Mouse (Mus musculus) spleen, adult 2 months (tissue): ENCODE data around the gene Mmab. TPM values are rescaled to one million over a fixed set of nuclear protein-coding genes. Genes with fewer than 3 reads are reported as not detected.

ENCODE experiments used
- DNase-seq, 2 experiments: peaks; one replicate each; pipeline versions ENCODE4 v3.0.0 to v3.0.0-alpha.2; 2012 to 2021; ENCODE audit warnings: low spot score in 2 of 2, low read depth in 1 of 2
- H3K27ac ChIP-seq: fragments of 200-500 bp; 2 replicates; pipeline ENCODE4 v1.5.1; 2012; ENCODE audit warnings: low read length, inconsistent platforms; ENCODE audit not compliant: insufficient read depth
- H3K27me3 ChIP-seq: fragments of 200-500 bp; 2 replicates; pipeline ENCODE4 v1.6.1; 2012; ENCODE audit warnings: mild to moderate bottlenecking, moderate library complexity, low read length, inconsistent platforms; ENCODE audit not compliant: control insufficient read depth, insufficient read depth
- H3K36me3 ChIP-seq: fragments of 200-500 bp; 2 replicates; pipeline ENCODE4 v1.6.1; 2012; ENCODE audit warnings: mild to moderate bottlenecking, low read length, inconsistent platforms; ENCODE audit not compliant: control insufficient read depth, insufficient read depth
- H3K4me1 ChIP-seq: fragments of 200-500 bp; 2 replicates; pipeline ENCODE4 v1.6.1; 2011; ENCODE audit warnings: inconsistent platforms; ENCODE audit not compliant: control insufficient read depth, insufficient read depth, insufficient read length
- H3K4me3 ChIP-seq: fragments of 200-500 bp; 2 replicates; pipeline ENCODE4 v1.5.1; 2011; ENCODE audit warnings: mild to moderate bottlenecking, inconsistent platforms; ENCODE audit not compliant: insufficient read depth, insufficient read length; ENCODE audit errors: extremely low read depth
- CTCF ChIP-seq: fragments of 200-500 bp; IDR thresholded peaks from 2 replicates; pipeline ENCODE4 v1.5.1; 2011; ENCODE audit warnings: mild to moderate bottlenecking, inconsistent platforms; ENCODE audit not compliant: insufficient read depth, insufficient read length, insufficient replicate concordance; ENCODE audit errors: extremely low read depth
- POLR2A ChIP-seq: fragments of 200-500 bp; IDR thresholded peaks from 2 replicates; pipeline ENCODE4 v1.6.1; 2011; ENCODE audit warnings: low read depth, low read length, inconsistent platforms
- WGBS: fragments of 180-500 bp; shearing (Covaris S2); methylation state at CpG from one replicate; pipeline ENCODE4 v1.1.7; 2018; 5-methylcytosine and 5-hydroxymethylcytosine counted together
- polyA plus RNA-seq: library from polyadenylated mRNA; depleted of rRNA; stranded (reverse); fragments of >200 nt; gene quantifications from 2 replicates; pipeline ENCODE4 v1.2.3, GENCODE M21; 2012; rRNA removed

Mmab gene
- 8.0 and 8.6 TPM in 2 replicates for polyA plus RNA-seq

GRCm38 (mm10) chr5:114443566-114444367 is at the start of gene Mmab, which contains the start of gene Mvk:
TSS of gene Mmab (minus strand) at chr5:114444060.
TSS of gene Mvk (plus strand) at chr5:114444269.
- 2% methylated on average over 43 of the region's 43 CpGs for WGBS
- DNase-seq, result peak; percentile 95
- no peaks in the 10 kb centered on the region for H3K27me3 ChIP-seq
- H3K36me3 ChIP-seq, result no peaks in the 10 kb centered on the region
- peak within 1 kb of the TSS; percentile 92 for H3K4me3 ChIP-seq
- H3K27ac ChIP-seq, result peak within 1 kb of the TSS; percentile 71
- no peaks in the 10 kb centered on the region for H3K4me1 ChIP-seq
- no peak for TF ChIP-seq CTCF
- 0 out of 2 replicates have a peak, but pooled peaks have one; percentile 16 for TF ChIP-seq POLR2A

DNA sequence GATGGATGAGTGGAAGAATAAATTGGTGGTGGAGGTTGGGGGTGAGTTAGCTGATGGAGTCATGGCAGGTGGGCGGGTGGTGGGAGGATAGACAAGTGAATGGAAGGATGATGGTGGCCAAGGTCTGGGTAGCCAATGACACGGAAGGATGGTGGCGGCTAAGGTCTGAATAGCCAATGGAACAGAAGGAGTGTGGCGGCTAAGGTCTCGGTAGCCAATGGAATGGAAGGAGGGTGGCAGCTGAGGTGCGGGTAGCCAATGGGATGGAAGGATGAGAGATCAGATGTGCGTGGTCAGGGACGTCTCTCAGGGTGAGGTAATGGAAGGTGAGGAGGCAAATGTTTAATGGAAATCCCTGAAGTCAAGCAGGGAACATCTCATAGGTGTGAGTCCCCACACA is 46.4 kb upstream of the Mmab start:
- Histone ChIP-seq H3K27me3 (no peaks in the 10 kb centered on the region), H3K27ac (no peak overlapping the region), H3K4me1 (no peaks in the 10 kb centered on the region), H3K36me3 (no peaks in the 10 kb centered on the region), H3K4me3 (no peak overlapping the region)
- 86% methylated on average over 8 of the region's 8 CpGs for WGBS
- DNase-seq, result no peak
- TF ChIP-seq POLR2A (no peak), CTCF (no peak)

DNA sequence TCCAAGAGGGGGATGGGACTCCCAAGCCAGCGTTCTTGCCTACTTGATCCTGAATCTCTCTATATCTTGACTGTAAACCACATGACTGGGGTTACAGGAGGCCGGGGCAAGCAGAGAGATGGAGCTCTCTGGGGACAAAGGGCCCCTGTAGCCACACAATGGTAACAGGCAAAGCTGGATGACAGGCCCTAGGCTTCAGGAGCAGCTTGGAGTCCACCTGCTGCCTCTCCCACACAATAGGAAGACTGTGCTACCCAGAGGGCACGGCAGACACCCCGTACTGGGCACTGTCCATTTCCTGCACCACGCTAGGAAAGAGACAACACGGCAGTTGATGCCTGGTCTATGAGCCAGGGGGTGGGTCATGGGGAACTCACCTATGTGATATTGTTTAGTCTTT is 45.7 kb upstream of the Mmab start:
- Histone ChIP-seq H3K4me3 (no peak overlapping the region), H3K36me3 (no peaks in the 10 kb centered on the region), H3K27me3 (no peaks in the 10 kb centered on the region), H3K4me1 (no peaks in the 10 kb centered on the region), H3K27ac (no peak overlapping the region)
- no peak for DNase-seq
- 76% methylated on average over 6 of the region's 6 CpGs for WGBS
- TF ChIP-seq CTCF (no peak), POLR2A (no peak)

DNA sequence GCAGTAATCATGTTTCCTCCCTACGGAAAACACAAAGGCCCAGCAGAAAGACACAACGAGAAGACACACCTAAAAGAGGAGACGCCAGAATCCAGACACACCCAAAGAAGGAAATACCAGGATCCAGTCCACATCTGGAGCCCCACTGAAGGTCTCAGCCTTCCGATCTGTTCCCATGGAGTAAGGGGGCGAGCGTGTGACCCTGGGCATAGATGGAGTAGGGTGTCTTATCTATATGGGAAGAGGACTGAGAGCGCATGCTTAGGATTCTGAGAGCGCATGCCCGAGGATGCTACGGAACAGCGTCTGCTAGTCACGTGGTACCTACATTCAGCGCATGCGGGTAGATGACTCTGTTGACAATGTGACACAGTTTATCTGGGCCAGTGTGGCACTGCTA is 41.8 kb upstream of the Mmab start:
- no peak overlapping the region for H3K4me3 ChIP-seq
- 87% methylated on average over 14 of the region's 14 CpGs for WGBS
- no peaks in the 10 kb centered on the region for H3K27me3 ChIP-seq
- no peak for DNase-seq
- H3K4me1 ChIP-seq, result no peaks in the 10 kb centered on the region
- H3K36me3 ChIP-seq, result no peaks in the 10 kb centered on the region
- no peak overlapping the region for H3K27ac ChIP-seq
- TF ChIP-seq CTCF, result no peak
- no peak for TF ChIP-seq POLR2A

- H3K36me3 ChIP-seq, result no peaks in the 10 kb centered on the region
- TF ChIP-seq CTCF (no peak), POLR2A (no peak)
- no peaks in the 10 kb centered on the region for H3K4me1 ChIP-seq
- no peak overlapping the region for H3K27ac ChIP-seq
- peak in 1 of 2 experiments; percentile 36 for DNase-seq
- H3K27me3 ChIP-seq, result no peaks in the 10 kb centered on the region
- H3K4me3 ChIP-seq, result no peak overlapping the region
- 2% methylated on average over 14 of the region's 14 CpGs for WGBS
Measured at GRCm38 (mm10) chr5:114482587-114483011, 38.7 kb upstream of the Mmab start.

- H3K27me3 ChIP-seq, result no peaks in the 10 kb centered on the region
- no peak overlapping the region for H3K4me3 ChIP-seq
- DNase-seq, result no peak
- H3K27ac ChIP-seq, result no peak overlapping the region
- H3K36me3 ChIP-seq, result no peaks in the 10 kb centered on the region
- 92% methylated on average over 12 of the region's 12 CpGs for WGBS
- no peaks in the 10 kb centered on the region for H3K4me1 ChIP-seq
- TF ChIP-seq CTCF (no peak), POLR2A (no peak)
Measured at GRCm38 (mm10) chr5:114478267-114478666, 34.4 kb upstream of the Mmab start.
